Mouse (Mus musculus) erythroblast, embryonic 14.5 days (primary cell): ENCODE results near the gene Csmd2.

Experiments
- GATA1 ChIP-seq: IDR thresholded peaks from 2 replicates; pipeline ENCODE4 v1.6.1; 2012; ENCODE audit warnings: low read length, inconsistent platforms, mixed read lengths
- TAL1 ChIP-seq: IDR thresholded peaks from 3 replicates; pipeline ENCODE4 v1.6.1; 2012; ENCODE audit warnings: low read length, inconsistent platforms, mixed read lengths

GRCm38 (mm10) chr4:127985874-127986273 lies 1.8 kb upstream of the Csmd2 start:
- no peak for TF ChIP-seq GATA1
- TF ChIP-seq TAL1: no peak
